Mouse (Mus musculus) megakaryocyte, embryonic 14.5 days (primary cell): ENCODE measurements at regions not wholly inside any gene's neighbourhood (a gene's known extent, or its start where the extent isn't known, plus 50 kb on each side); places are given as distances from the start of the nearest gene placed in this dataset.

Experiments used
- H3K27me3 ChIP-seq: replicated peaks from 2 replicates; pipeline ENCODE3; 2012; ENCODE audit warnings: inconsistent platforms
- H3K36me3 ChIP-seq: replicated peaks from 2 replicates; pipeline ENCODE3; 2012; ENCODE audit warnings: low read length, inconsistent platforms, mixed read lengths
- H3K4me1 ChIP-seq: 2 replicates; pipeline ENCODE4 v1.6.1; 2012; ENCODE audit warnings: inconsistent platforms
- H3K4me3 ChIP-seq: replicated peaks from 2 replicates; pipeline ENCODE3; 2012; ENCODE audit warnings: moderate library complexity, mild to moderate bottlenecking, inconsistent platforms
- H3K9me3 ChIP-seq: 2 replicates; pipeline ENCODE4 v1.6.1; 2012; ENCODE audit warnings: inconsistent platforms
- FLI1 ChIP-seq: IDR thresholded peaks from 2 replicates; pipeline ENCODE4 v1.6.1; 2012; ENCODE audit warnings: low read length, inconsistent platforms, mixed read lengths
- GATA1 ChIP-seq: IDR thresholded peaks from 3 replicates; pipeline ENCODE4 v1.6.1; 2012; ENCODE audit warnings: mixed read lengths, low read length, inconsistent platforms, borderline replicate concordance

- Histone ChIP-seq H3K9me3 (peaks cover 3% of the 10 kb centered on the region; the same call in 1 of the 2 replicates), H3K4me3 (no peak overlapping the region), H3K4me1 (no peaks in the 10 kb centered on the region), H3K27me3 (peaks cover 22% of the 10 kb centered on the region), H3K36me3 (no peaks in the 10 kb centered on the region)
- TF ChIP-seq GATA1 (no peak), FLI1 (no peak)
Measured at GRCm38 (mm10) chr3:103463760-103464159, 111.3 kb upstream of the Syt6 start.

DNA sequence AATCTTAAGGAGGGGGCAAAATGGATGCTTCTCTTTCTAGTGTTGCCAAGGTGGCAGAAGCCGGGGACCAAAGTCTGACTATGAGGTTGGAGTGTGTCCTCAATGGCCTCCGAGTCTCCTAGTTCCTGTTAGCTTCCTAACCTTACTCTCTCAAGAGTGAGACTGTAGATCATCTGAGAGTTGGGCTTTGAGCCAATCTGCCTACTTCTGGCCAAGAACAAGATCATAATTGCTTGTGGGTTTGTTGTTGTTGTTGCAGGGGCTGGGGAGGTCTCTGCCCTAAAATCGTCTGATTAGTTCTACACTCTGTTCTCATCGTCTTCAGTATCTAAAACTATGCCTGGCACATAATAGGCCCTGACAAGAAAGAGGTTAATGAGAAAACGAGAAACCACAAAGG, 110.8 kb upstream of the Syt6 start:
- no peak overlapping the region for H3K4me3 ChIP-seq
- peaks cover 20% of the 10 kb centered on the region for H3K27me3 ChIP-seq
- peaks cover 3% of the 10 kb centered on the region; the same call in 1 of the 2 replicates for H3K9me3 ChIP-seq
- no peak for TF ChIP-seq GATA1
- no peak for TF ChIP-seq FLI1
- H3K36me3 ChIP-seq: no peaks in the 10 kb centered on the region
- H3K4me1 ChIP-seq: no peaks in the 10 kb centered on the region

GRCm38 (mm10) chr3:103464729-103465128, 110.3 kb upstream of the Syt6 start:
- Histone ChIP-seq H3K4me3 (no peak overlapping the region), H3K27me3 (peaks cover 20% of the 10 kb centered on the region), H3K9me3 (peaks cover 3% of the 10 kb centered on the region; the same call in 1 of the 2 replicates), H3K36me3 (no peaks in the 10 kb centered on the region), H3K4me1 (no peaks in the 10 kb centered on the region)
- no peak for TF ChIP-seq FLI1
- TF ChIP-seq GATA1: no peak

- H3K36me3 ChIP-seq: no peaks in the 10 kb centered on the region
- peaks cover 18% of the 10 kb centered on the region for H3K27me3 ChIP-seq
- no peaks in the 10 kb centered on the region for H3K4me1 ChIP-seq
- no peak overlapping the region for H3K4me3 ChIP-seq
- peaks cover 7% of the 10 kb centered on the region for H3K9me3 ChIP-seq
- no peak for TF ChIP-seq FLI1
- TF ChIP-seq GATA1: no peak
Measured at GRCm38 (mm10) chr3:103465132-103465690, 109.8 kb upstream of the Syt6 start.

- Histone ChIP-seq H3K4me3 (no peak overlapping the region), H3K27me3 (peaks cover 17% of the 10 kb centered on the region), H3K4me1 (no peaks in the 10 kb centered on the region), H3K36me3 (no peaks in the 10 kb centered on the region), H3K9me3 (peaks cover 14% of the 10 kb centered on the region)
- no peak for TF ChIP-seq FLI1
Measured at GRCm38 (mm10) chr3:103465948-103466347, 109.1 kb upstream of the Syt6 start.

GRCm38 (mm10) chr3:103470586-103471400, 104.2 kb upstream of the Syt6 start:
- H3K9me3 ChIP-seq: peaks cover 10% of the 10 kb centered on the region
- H3K4me1 ChIP-seq: peaks cover 3% of the 10 kb centered on the region; the same call in 1 of the 2 replicates
- no peak overlapping the region for H3K4me3 ChIP-seq
- TF ChIP-seq FLI1 (no peak), GATA1 (no peak)
- no peaks in the 10 kb centered on the region for H3K36me3 ChIP-seq
- H3K27me3 ChIP-seq: peaks cover 8% of the 10 kb centered on the region

DNA sequence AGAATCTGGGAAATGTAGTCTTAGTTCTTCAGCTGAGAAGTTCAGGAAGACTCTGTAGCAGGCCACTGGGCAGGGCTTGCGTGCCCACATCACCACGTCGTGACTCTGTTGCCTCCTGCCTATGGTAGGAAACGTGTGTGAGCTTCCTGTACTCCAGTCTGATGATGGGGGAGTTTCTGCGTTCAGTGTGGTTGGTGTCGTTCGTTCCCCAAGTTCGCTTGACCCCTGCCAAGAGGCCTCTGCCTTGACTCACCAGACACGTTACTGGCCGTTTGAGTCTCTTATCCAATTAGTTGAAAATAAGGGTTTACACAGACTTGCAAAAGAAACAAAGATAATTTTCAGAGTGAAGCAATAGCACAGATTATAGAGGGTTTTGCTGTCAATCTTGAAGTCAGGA, 102.4 kb upstream of the Syt6 start:
- Histone ChIP-seq H3K4me3 (no peak overlapping the region), H3K36me3 (no peaks in the 10 kb centered on the region), H3K4me1 (peaks cover 3% of the 10 kb centered on the region; the same call in 1 of the 2 replicates), H3K27me3 (peaks cover 2% of the 10 kb centered on the region), H3K9me3 (peaks cover 17% of the 10 kb centered on the region)
- TF ChIP-seq FLI1: no peak
- TF ChIP-seq GATA1: no peak

GRCm38 (mm10) chr3:103473336-103473735, 101.7 kb upstream of the Syt6 start:
- Histone ChIP-seq H3K9me3 (peaks cover 19% of the 10 kb centered on the region), H3K4me1 (peaks cover 3% of the 10 kb centered on the region; the same call in 1 of the 2 replicates), H3K4me3 (no peak overlapping the region), H3K27me3 (peaks cover 2% of the 10 kb centered on the region), H3K36me3 (no peaks in the 10 kb centered on the region)
- TF ChIP-seq FLI1 (no peak), GATA1 (no peak)

DNA sequence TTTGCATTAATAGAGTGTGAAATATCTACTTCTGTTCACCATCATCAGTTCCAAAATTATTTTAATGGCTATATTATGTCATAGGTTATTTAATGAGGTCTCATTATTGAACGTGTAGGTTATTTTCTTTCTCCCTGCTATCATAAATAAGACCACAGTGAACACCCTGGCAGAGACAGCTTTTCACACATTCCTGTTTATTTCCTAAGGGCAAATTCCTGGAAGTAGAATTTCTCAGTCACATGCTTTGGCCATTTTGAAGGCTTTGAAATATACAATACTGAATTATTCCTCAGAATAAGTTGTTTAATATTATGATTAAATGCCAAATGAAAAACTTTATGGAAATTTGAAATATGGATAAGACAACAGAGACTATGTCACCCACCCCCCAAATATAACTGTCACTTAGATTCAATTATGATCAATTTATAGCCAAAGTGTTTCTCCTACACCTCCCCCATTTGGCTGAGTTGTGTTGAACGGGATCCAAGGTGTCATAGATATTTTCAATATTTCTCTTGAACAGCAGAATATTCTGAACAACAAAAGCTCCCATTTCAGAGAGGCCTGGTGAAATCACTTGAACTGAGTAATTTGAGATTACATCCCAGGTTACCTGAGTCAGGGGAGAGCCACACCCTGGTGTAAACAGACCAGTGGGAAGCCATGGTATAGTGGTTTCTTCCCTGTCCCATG, 95.0 kb upstream of the Syt6 start:
- no peaks in the 10 kb centered on the region for H3K36me3 ChIP-seq
- no peaks in the 10 kb centered on the region for H3K4me1 ChIP-seq
- TF ChIP-seq GATA1: no peak
- TF ChIP-seq FLI1: no peak
- H3K27me3 ChIP-seq: peaks cover 3% of the 10 kb centered on the region
- H3K9me3 ChIP-seq: peaks cover 8% of the 10 kb centered on the region
- no peak overlapping the region for H3K4me3 ChIP-seq

DNA sequence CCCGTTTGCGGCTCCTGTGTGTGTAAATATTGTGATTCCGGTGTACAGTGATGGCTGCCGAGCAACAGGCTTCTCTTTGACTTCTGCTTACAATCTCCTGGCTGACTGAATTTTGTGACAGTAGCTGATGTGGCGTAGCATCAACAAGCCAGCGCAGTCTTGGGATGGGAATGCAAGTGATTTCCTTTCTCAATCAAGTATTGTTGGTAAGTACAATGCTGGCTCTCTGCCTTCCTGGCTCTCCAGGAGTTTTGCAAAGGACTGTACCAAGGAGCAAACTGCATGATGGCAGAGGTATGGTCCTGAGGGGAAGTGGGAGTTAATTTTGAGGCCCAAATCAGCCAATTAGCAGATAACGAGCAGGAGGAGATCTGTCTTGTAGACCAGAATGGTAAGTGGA, 94.4 kb upstream of the Syt6 start:
- Histone ChIP-seq H3K9me3 (peaks cover 8% of the 10 kb centered on the region), H3K36me3 (no peaks in the 10 kb centered on the region), H3K27me3 (peaks cover 3% of the 10 kb centered on the region), H3K4me1 (no peaks in the 10 kb centered on the region), H3K4me3 (no peak overlapping the region)
- no peak for TF ChIP-seq FLI1
- TF ChIP-seq GATA1: no peak
